Mouse (Mus musculus) granulocyte monocyte progenitor cell, adult 5-6 weeks (primary cell): ENCODE measurements around the gene Lsamp. TPM values are rescaled to one million over a fixed set of nuclear protein-coding genes. Genes with fewer than 3 reads are reported as not detected.
"Not testable (repeated sequence)": the region's sequence is repeated elsewhere in the genome, so short reads cannot be mapped to it uniquely, and the experiment has no call there.

Experiments used
- ATAC-seq: replicated peaks from 2 replicates; pipeline ENCODE4 v1.8.0; 2016; ENCODE audit warnings: mild to moderate bottlenecking, moderate TSS enrichment, inconsistent platforms; ENCODE audit not compliant: poor library complexity, severe bottlenecking
- total RNA-seq, 2 experiments: library from RNA; stranded (forward) in 1 of 2; stranded (reverse) in 1 of 2; fragments of 200-712, 200-1000 nt in 1 of 2; fragments of >200 nt in 1 of 2; fragmentation: Nextera tagmentation in 1 of 2; gene quantifications; 2 replicates each; pipeline ENCODE4 v1.2.3; 2014 to 2017

Gene Lsamp
- total RNA-seq, 2 experiments from 2014 or later = not detected

- no peak for ATAC-seq
Observed at GRCm38 (mm10) chr16:41974866-41975719, 1990.9 kb downstream of the Lsamp start.

GRCm38 (mm10) chr16:41976897-41977296 is 1992.7 kb downstream of the Lsamp start:
- ATAC-seq = no peak

- ATAC-seq = no peak
Observed at GRCm38 (mm10) chr16:41996956-41997355, 2012.8 kb downstream of the Lsamp start.

- no peak for ATAC-seq
Observed at GRCm38 (mm10) chr16:42002925-42003324, 2018.8 kb downstream of the Lsamp start.

GRCm38 (mm10) chr16:42003506-42003905 is 2019.3 kb downstream of the Lsamp start:
- ATAC-seq = not testable (repeated sequence)

- no peak for ATAC-seq
Observed at GRCm38 (mm10) chr16:42004166-42004565, 2020.0 kb downstream of the Lsamp start.

GRCm38 (mm10) chr16:42014937-42015336 is 2030.8 kb downstream of the Lsamp start:
- no peak for ATAC-seq

GRCm38 (mm10) chr16:42015443-42015842 is 2031.3 kb downstream of the Lsamp start:
- ATAC-seq = no peak

GRCm38 (mm10) chr16:42016791-42017643 is 2032.9 kb downstream of the Lsamp start:
- ATAC-seq = no peak

- no peak for ATAC-seq
Observed at GRCm38 (mm10) chr16:42022566-42022965, 2038.4 kb downstream of the Lsamp start.

- ATAC-seq = no peak
Observed at GRCm38 (mm10) chr16:42032030-42032429, 2047.9 kb downstream of the Lsamp start.

GRCm38 (mm10) chr16:42033449-42033848 is 2049.3 kb downstream of the Lsamp start:
- ATAC-seq = no peak

GRCm38 (mm10) chr16:42048138-42048537 is 2064.0 kb downstream of the Lsamp start:
- ATAC-seq = no peak

GRCm38 (mm10) chr16:42059927-42060326 is 2075.8 kb downstream of the Lsamp start:
- no peak for ATAC-seq

- ATAC-seq = no peak
Observed at GRCm38 (mm10) chr16:42074325-42074724, 2090.2 kb downstream of the Lsamp start.

GRCm38 (mm10) chr16:42079573-42079972 is 2095.4 kb downstream of the Lsamp start:
- ATAC-seq = no peak

GRCm38 (mm10) chr16:42081611-42082010 is 2097.4 kb downstream of the Lsamp start:
- no peak for ATAC-seq

- no peak for ATAC-seq
Observed at GRCm38 (mm10) chr16:42097510-42097909, 2113.3 kb downstream of the Lsamp start.

- ATAC-seq = no peak
Observed at GRCm38 (mm10) chr16:42102186-42102585, 2118.0 kb downstream of the Lsamp start.

- no peak for ATAC-seq
Observed at GRCm38 (mm10) chr16:42102635-42103034, 2118.5 kb downstream of the Lsamp start.

- ATAC-seq = no peak
Observed at GRCm38 (mm10) chr16:42112251-42112650, 2128.1 kb downstream of the Lsamp start.
